Mouse (Mus musculus): ENCODE results near the gene Olfr553. TPM values are rescaled to one million over a fixed set of nuclear protein-coding genes. Genes with fewer than 3 reads are reported as not detected.
"Not testable (repeated sequence)": the region's sequence is repeated elsewhere in the genome, so short reads cannot be mapped to it uniquely, and the experiment has no call there.

Olfr553 gene
- not detected for total RNA-seq (2021)

- DNase-seq (ENCODE audit: extremely low spot score in 1 of 2, low spot score in 1 of 2): no peak
Measured at GRCm38 (mm10) chr7:102618118-102618517, at the start of gene Olfr553. Gene Olfr553 (minus strand): TSS chr7:102618218.

DNA sequence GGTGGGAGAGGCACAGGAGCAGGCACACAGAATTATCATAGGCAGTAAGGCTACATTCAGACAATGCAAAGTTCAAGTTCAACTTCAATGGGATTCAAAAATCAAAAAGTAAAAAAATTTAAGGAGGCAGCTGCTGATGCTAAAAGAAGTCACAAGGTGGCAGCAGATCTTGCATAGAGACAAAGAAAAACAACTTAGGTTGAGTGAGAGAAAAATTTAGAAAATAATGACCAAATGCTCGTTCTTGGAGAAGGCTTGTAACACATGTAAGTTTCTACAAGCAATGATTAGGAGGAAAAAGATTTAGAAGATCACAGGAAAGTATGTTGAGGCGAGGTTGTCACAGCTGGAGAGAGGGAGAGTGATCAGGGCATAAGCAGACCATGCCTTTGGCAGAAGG, 47.4 kb upstream of the Olfr553 start:
- no peak for DNase-seq (ENCODE audit: extremely low spot score in 1 of 2, low spot score in 1 of 2)

GRCm38 (mm10) chr7:102664599-102664998, 46.6 kb upstream of the Olfr553 start, which contains the start of gene Olfr556:
Gene Olfr556 (plus strand): TSS chr7:102664899.
- DNase-seq (ENCODE audit: extremely low spot score in 1 of 2, low spot score in 1 of 2): no peak

DNA sequence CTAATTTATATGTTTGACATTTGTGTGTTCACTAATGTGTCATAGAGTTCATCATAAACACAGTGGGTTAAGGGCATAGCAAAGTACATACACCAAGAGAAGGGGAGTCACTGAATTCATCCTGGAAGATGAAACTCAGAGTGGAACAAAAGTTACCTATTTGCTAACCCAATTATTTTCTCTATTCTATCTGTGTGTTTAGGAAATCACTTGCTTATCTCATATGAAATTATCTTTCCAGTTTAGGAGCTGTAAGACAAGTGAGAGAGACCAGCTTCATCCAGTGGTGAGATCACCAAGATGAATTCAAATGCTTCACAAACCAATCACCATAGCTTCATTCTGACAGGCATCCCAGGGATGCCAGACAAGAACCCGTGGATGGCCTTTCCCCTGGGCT, 40.5 kb upstream of the Olfr553 start, which contains the start of gene Olfr555:
Gene Olfr555 (plus strand): TSS at position 301 of the 400 bp plus-strand sequence.
- DNase-seq (ENCODE audit: extremely low spot score in 1 of 2, low spot score in 1 of 2): no peak

GRCm38 (mm10) chr7:102644945-102645344, 26.9 kb upstream of the Olfr553 start:
- not testable (repeated sequence) for DNase-seq (ENCODE audit: extremely low spot score in 1 of 2, low spot score in 1 of 2)

GRCm38 (mm10) chr7:102638132-102638531, 20.1 kb upstream of the Olfr553 start, which contains the start of gene Olfr554:
Gene Olfr554 (plus strand): TSS chr7:102638432.
- no peak for DNase-seq (ENCODE audit: extremely low spot score in 1 of 2, low spot score in 1 of 2)

DNA sequence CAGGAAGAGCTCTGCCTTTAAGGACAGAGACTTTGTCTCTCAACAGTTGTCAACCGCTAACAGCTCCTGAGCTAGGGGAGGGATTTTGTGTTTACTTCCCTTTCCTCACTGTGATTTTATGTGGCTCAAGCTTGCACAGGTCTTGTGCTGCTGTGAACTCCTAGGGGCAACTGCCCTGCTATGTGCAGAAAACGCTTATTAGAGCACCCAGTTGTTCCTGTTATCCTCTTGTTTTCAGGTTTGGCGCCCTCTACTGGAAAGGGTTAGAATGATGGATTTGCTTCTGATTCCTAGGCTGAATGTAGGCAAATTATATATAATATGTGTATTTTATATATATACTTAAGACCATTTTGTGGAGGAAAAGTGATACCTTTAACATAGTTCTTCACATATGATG, 18.6 kb upstream of the Olfr553 start:
- peak in 1 of 2 experiments; percentile 48 for DNase-seq (ENCODE audit: extremely low spot score in 1 of 2, low spot score in 1 of 2)

GRCm38 (mm10) chr7:102620368-102620767, 2.4 kb upstream of the Olfr553 start:
- not testable (repeated sequence) for DNase-seq (ENCODE audit: extremely low spot score in 1 of 2, low spot score in 1 of 2)

GRCm38 (mm10) chr7:102619608-102620007, 1.6 kb upstream of the Olfr553 start:
- no peak for DNase-seq (ENCODE audit: extremely low spot score in 1 of 2, low spot score in 1 of 2)

- DNase-seq (ENCODE audit: extremely low spot score in 1 of 2, low spot score in 1 of 2): no peak
Measured at GRCm38 (mm10) chr7:102597378-102598031, 20.5 kb downstream of the Olfr553 start, which contains the start of gene Olfr552. Gene Olfr552 (plus strand): TSS chr7:102597770.

GRCm38 (mm10) chr7:102591786-102592185, 26.2 kb downstream of the Olfr553 start, which contains the start of gene Olfr551:
Gene Olfr551 (minus strand): TSS chr7:102591886.
- DNase-seq (ENCODE audit: extremely low spot score in 1 of 2, low spot score in 1 of 2): no peak

- no peak for DNase-seq (ENCODE audit: extremely low spot score in 1 of 2, low spot score in 1 of 2)
Measured at GRCm38 (mm10) chr7:102575998-102576397, 42.0 kb downstream of the Olfr553 start.

- no peak for DNase-seq (ENCODE audit: extremely low spot score in 1 of 2, low spot score in 1 of 2)
Measured at GRCm38 (mm10) chr7:102573174-102573830, 44.7 kb downstream of the Olfr553 start.

GRCm38 (mm10) chr7:102571142-102571541, 46.9 kb downstream of the Olfr553 start, which contains the start of gene Olfr550:
Gene Olfr550 (plus strand): TSS chr7:102571442.
- DNase-seq (ENCODE audit: extremely low spot score in 1 of 2, low spot score in 1 of 2): no peak

- DNase-seq (ENCODE audit: extremely low spot score in 1 of 2, low spot score in 1 of 2): no peak
Measured at GRCm38 (mm10) chr7:102566219-102566618, 51.8 kb downstream of the Olfr553 start.

- peak; percentile 13 to 33 for DNase-seq (ENCODE audit: extremely low spot score in 1 of 2, low spot score in 1 of 2)
Measured at GRCm38 (mm10) chr7:102564999-102565997, 52.7 kb downstream of the Olfr553 start, which contains the start of gene Trim21. Gene Trim21 (minus strand): TSS chr7:102565486.
